Mouse (Mus musculus) ovary, postnatal 14 days (tissue): ENCODE measurements around the gene Med16.

Experiments used
- DNase-seq: peaks from one replicate; pipeline ENCODE4 v3.0.0; 2022; ENCODE audit warnings: low spot score

Med16 gene

GRCm38 (mm10) chr10:79860079-79860911 lies 48.4 kb downstream of the Med16 start:
- DNase-seq: no peak

GRCm38 (mm10) chr10:79859116-79859515 lies 49.6 kb downstream of the Med16 start:
- no peak for DNase-seq

- no peak for DNase-seq
Observed at GRCm38 (mm10) chr10:79858416-79859074, 50.2 kb downstream of the Med16 start.

DNA sequence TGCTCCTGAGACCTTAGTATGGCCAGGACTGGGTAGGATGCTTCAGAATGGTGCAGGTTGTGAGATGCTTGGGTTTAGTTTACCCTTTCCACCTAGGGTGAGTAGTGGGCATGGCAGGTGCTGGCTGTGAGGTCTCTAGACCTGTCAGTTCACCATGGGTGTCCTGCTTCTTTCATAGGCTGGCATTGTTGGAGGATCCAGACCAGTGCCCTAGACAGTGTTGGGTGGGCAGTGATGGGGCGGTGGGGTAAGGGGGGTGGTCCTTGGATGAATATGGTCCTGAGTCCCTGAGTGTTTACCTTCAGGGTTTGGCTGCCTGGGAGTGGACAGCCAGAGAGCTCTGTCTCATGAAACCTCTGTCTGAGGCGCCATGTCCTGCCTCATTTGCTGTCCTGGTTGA lies 50.8 kb downstream of the Med16 start:
- no peak for DNase-seq

DNA sequence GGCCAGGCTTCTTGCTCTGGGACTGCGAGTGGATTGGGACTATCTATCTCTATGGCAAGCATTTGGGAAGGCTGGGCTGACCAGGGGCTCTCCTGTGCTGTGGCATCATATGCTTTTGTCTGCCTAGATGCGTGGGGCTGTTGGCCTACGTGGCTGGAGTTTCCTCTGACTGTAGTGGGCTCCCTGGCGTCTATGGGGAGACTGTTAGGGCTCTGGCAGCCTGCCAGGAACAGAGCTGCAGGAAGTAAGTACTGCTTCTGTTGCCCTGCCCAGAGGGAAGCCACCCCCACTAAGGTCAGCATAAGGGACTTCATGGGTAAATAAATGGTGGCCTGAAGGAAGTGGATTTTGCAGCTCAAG lies 51.3 kb downstream of the Med16 start:
- no peak for DNase-seq

DNA sequence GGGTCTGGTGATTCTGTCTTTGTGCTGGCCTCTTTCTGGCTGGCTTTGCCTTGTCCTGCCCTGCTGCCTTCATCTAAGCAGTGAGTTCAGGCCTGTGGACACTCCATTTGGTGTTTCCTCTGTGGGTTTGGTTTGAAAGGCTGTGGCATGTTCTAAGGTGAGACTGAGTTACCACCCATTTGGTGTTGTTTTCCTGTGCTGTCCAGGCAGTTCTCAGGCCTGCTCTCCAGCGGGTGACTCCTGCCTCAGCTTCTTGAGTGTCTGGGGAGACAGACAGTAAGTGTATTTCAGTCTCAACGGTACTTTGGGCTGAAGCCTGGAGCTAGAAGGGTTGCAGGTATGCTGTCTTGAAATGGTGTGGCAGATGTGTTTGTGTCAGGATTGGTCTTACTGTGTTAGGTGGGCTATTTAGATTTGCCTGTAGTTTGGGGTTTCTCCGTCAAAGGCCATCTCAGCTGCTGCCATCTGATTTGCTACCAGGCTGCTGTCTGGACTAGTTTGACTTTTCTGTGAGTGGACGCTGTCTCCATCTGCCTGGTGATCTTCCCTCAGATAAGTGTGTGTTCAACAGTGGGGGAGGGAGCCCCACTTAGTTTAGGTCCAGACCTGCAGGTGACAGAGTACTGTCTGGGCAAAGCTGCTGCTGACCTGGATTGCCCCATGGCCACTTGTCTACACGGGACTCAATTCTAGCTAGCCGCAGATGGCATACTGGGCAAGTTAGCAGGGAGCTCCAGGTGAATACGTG lies 51.8 kb downstream of the Med16 start:
- no peak for DNase-seq

DNA sequence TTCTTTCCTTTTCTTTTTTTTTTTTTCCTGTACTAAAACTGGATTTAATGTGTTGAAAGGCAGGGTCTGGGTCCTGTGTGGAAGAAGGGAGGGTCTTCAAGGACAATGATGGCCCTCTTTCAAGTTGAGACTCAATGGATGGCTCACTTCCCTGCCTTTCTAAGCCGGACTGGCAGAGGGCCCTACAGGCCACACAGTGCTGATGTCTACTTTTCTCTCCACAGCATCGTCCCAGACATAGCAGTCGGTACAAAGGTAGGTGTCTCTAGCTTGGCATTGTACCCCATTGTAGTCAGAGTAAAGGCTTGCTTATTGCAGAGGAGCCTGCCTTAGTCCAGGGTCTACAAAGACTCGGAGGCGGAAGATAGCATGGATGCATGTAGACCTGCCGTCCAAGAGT lies 52.4 kb downstream of the Med16 start:
- no peak for DNase-seq

GRCm38 (mm10) chr10:79855558-79856184 lies 53.1 kb downstream of the Med16 start:
- no peak for DNase-seq

GRCm38 (mm10) chr10:79854801-79855541 lies 53.8 kb downstream of the Med16 start:
- no peak for DNase-seq

GRCm38 (mm10) chr10:79853860-79854795 lies 54.6 kb downstream of the Med16 start, which contains the start of gene Ptbp1:
Gene Ptbp1 (plus strand): TSS chr10:79854427.
- peak; percentile 97 for DNase-seq

DNA sequence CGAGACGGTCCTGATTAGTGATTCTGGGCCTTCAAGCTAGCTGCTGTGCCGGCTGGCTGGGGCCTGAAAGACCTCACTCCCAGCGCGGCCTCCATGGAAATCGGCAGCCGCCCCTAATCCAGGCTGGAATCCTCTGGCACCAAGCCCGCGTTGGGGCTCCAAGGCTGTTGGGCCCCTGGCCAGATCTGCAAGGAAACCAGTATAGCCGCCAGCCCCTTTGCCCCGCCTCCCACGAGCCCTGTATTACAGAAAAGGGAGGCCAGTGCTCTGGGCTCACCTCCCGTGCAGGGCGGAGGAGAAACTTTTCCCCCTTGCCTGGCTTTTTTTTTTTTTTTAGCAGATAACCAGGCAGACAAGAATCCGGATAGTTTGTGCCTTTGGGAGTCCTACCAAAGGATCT lies 55.3 kb downstream of the Med16 start:
- peak; percentile 99 for DNase-seq

GRCm38 (mm10) chr10:79852827-79853226 lies 55.9 kb downstream of the Med16 start:
- no peak for DNase-seq

DNA sequence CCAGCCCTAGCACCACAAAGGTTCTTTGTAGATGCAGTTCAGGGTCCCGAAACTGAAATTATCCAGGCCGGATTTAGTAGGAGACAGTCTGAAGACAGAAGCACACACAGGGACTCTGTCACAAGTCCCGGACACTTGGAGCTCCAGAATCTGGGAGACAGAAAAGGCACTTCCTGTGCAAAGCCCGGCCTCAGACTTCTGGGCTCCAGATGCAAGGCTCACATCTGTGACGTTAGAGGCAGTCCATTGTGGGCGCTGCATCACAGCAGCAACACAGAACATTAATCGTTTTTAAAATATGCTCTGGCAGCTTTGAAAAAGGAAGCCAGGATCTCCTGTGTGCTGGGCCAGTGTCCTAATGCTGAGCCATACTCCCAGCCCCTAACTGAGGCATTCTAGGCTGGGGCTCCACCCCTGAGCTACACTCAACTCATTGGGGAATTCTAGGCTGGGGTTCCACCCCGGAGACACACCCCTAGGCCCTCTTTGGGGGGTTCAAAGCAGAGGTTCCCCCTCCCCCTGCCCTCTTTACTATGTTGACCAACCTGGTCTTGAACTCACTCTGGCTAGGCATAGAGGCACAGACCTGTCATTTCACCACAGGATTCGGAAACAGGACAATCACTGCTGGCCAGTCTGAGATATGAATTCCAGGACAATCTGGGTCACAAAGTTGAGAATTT lies 56.5 kb downstream of the Med16 start:
- no peak for DNase-seq

GRCm38 (mm10) chr10:79851653-79852052 lies 57.1 kb downstream of the Med16 start:
- DNase-seq: no peak

DNA sequence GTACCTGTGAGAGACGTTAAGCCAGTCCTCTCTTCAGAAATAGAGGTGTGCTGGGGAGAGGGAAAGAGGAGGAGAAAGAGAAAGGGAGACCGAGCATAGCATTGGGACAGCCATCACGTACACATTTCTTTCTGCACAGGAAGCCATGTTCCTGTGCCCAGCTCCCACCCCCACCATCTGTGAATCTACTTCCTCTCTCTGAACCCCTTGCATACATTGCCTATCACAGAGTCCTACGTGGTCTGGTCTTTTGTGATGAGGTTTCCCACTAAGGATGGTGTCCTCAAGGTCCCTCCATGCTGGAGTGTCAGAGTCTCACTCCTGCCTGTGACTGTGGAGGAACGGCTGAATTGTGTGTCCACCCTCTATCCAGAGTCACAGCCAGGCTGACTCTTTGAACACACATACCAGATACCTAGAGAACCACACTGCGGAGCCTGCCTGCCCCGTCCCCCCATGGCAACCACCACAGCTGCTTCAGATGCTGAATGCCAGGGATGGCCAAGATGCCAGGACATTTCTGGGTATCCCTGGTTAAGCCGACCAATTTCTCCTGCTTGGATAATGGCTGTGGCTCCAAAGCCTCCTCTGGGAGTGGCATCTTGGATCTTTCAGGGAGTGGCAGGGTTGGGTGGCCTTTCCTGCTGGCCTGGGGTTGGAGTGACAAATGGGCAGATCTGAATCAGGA lies 58.6 kb downstream of the Med16 start:
- no peak for DNase-seq

- DNase-seq: no peak
Observed at GRCm38 (mm10) chr10:79846553-79846952, 62.2 kb downstream of the Med16 start.
